Mouse (Mus musculus) heart, postnatal 0 days (tissue): ENCODE measurements around the gene Kif26b.

Experiments used
- CTCF ChIP-seq: IDR thresholded peaks from 2 replicates; pipeline ENCODE4 v1.5.1; 2016; ENCODE audit warnings: antibody characterized with exemption, control low read depth, low read depth
- EP300 ChIP-seq: IDR thresholded peaks from 2 replicates; pipeline ENCODE4 v1.6.1; 2016; ENCODE audit warnings: antibody characterized with exemption, low read depth

DNA sequence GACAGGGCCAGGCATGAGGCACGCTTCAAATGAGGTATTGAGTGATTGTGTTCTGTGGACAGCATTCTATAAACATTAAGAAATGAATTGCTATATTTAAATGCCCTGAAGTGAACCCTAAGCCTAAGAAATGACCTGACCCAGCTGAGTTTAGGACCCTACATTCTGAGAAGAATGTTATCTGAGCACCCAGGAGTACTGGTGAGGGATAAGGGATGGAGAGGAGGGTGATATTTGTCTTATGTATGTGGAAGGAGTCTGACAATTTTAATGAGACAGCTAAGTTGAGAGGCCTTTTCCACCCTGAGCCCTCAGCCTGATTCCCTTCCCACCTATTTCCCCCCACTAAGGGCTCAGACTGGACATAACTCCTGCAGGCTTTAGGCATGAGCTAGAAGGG is 179.4 kb downstream of the Kif26b start:
- no peak for TF ChIP-seq CTCF
- no peak for TF ChIP-seq EP300
